Mouse (Mus musculus): ENCODE results near the gene Tcf3. TPM values are rescaled to one million over a fixed set of nuclear protein-coding genes. Genes with fewer than 3 reads are reported as not detected.

Tcf3 gene
- total and polyA plus RNA-seq, 3 experiments = 146 to 223 (median 207) TPM

GRCm38 (mm10) chr10:80399191-80399972 lies 34.1 kb downstream of the Tcf3 start, which contains the start of gene Mbd3:
Mbd3 (minus strand) TSS chr10:80399550.
- peaks cover 9% of the 10 kb centered on the region for H3K9me3 ChIP-seq (replicated peaks; ENCODE audit: low read length)
- H3K4me1 ChIP-seq (ENCODE audit: control insufficient read depth in 1 of 2, insufficient read depth in 2 of 2) = peaks cover 18 to 48% of the 10 kb centered on the region in 2 experiments
- H3K9ac ChIP-seq (ENCODE audit: insufficient read depth, low read depth) = peak within 1 kb of the TSS; percentile 96
- H3K27ac ChIP-seq (ENCODE audit: insufficient read depth, low read depth) = peak within 1 kb of the TSS; percentile 92
- H3K4me2 ChIP-seq (ENCODE audit: insufficient read depth, low read depth, poor library complexity, severe bottlenecking) = peak within 1 kb of the TSS; percentile 76
- DNase-seq (ENCODE audit: extremely low read depth) = peak; percentile 100
- peak within 1 kb of the TSS; percentile 61 to 78 (median 63) for H3K4me3 ChIP-seq (replicated peaks in 1 of 3; ENCODE audit: low read depth in 2 of 3, low read length in 2 of 3, poor library complexity in 1 of 3)
- dilution Hi-C loops (cut with MboI; ENCODE audit: extremely low pct_ligation_motif_present, extremely low pct_unique_long_range_greater_than_20kb, low sequenced_read_pairs) = no loop called here
- in situ Hi-C loops (cut with MboI; ENCODE audit: low pct_ligation_motif_present, low pct_unique_long_range_greater_than_20kb, low sequenced_read_pairs) = no loop called here
- H3K79me2 ChIP-seq (replicated peaks; ENCODE audit: control insufficient read depth, extremely low read depth, insufficient read depth, poor library complexity, severe bottlenecking) = peaks cover 22% of the 10 kb centered on the region
- peaks cover 44 to 56% of the 10 kb centered on the region in 2 experiments for H3K36me3 ChIP-seq (replicated peaks in 1 of 2; ENCODE audit: control insufficient read depth in 1 of 2, insufficient read depth in 1 of 2, low read length in 1 of 2)
- TF ChIP-seq POLR2AphosphoS2 (IDR thresholded peaks at IDR 0.05; ENCODE audit: low read depth, low read length) = peak; percentile 77; the same call in 1 of the 2 replicates
- 0 out of 2 replicates have a peak, but pooled peaks have one; percentile 55 for TF ChIP-seq ZMIZ1 (IDR thresholded peaks at IDR 0.05; ENCODE audit: low read depth, low read length)
- TF ChIP-seq BHLHE40 (IDR thresholded peaks at IDR 0.05; ENCODE audit: low read depth, low read length) = no peak
- TF ChIP-seq CTCF (conservative IDR thresholded peaks at IDR 0.05 in 1 of 2, IDR thresholded peaks at IDR 0.05 in 1 of 2; ENCODE audit: low read depth in 2 of 2, low read length in 2 of 2) = no peak
- peak; percentile 90; the same call in 1 of the 2 replicates for TF ChIP-seq TBP (conservative IDR thresholded peaks at IDR 0.05; ENCODE audit: low read depth, low read length)
- TF ChIP-seq MAFK (IDR thresholded peaks at IDR 0.05; ENCODE audit: insufficient replicate concordance, low read length) = no peak
- no peak for TF ChIP-seq USF1 (IDR thresholded peaks at IDR 0.05; ENCODE audit: low read depth, low read length)
- no peak for TF ChIP-seq SMC3 (IDR thresholded peaks at IDR 0.05; ENCODE audit: low read depth, low read length)
- peak; percentile 89 for TF ChIP-seq TCF12 (IDR thresholded peaks at IDR 0.05; ENCODE audit: low read depth, low read length)
- no peak for TF ChIP-seq USF2 (conservative IDR thresholded peaks at IDR 0.05; ENCODE audit: low read depth, low read length)
- TF ChIP-seq E2F4 (IDR thresholded peaks at IDR 0.05; ENCODE audit: insufficient replicate concordance, low read depth, low read length) = peak; percentile 51; the same call in 1 of the 2 replicates
- TF ChIP-seq MYC (IDR thresholded peaks at IDR 0.05; ENCODE audit: low read depth, low read length) = no peak; the same call in 1 of the 2 replicates
- 0 out of 2 replicates have a peak, but pooled peaks have one; percentile 38 for TF ChIP-seq IRF4 (IDR thresholded peaks at IDR 0.05; ENCODE audit: low read depth, low read length)
- 0 out of 2 replicates have a peak, but pooled peaks have one; percentile 73 for TF ChIP-seq MAZ (IDR thresholded peaks at IDR 0.05; ENCODE audit: low read depth, low read length)
- TF ChIP-seq ZNF384 (IDR thresholded peaks at IDR 0.05; ENCODE audit: low read depth, low read length) = no peak
- TF ChIP-seq ZKSCAN1 (IDR thresholded peaks at IDR 0.05; ENCODE audit: borderline replicate concordance, low read depth, low read length) = no peak
- no peak for TF ChIP-seq ETS1 (conservative IDR thresholded peaks at IDR 0.05; ENCODE audit: low read depth, low read length)
- peak; percentile 82 for TF ChIP-seq NRF1 (IDR thresholded peaks at IDR 0.05; ENCODE audit: low read depth, low read length)
- peak; percentile 61 for TF ChIP-seq CHD2 (IDR thresholded peaks at IDR 0.05; ENCODE audit: low read length)
- TF ChIP-seq EP300 (IDR thresholded peaks at IDR 0.05; ENCODE audit: low read length) = no peak
- TF ChIP-seq POLR2A (IDR thresholded peaks at IDR 0.05; ENCODE audit: low read depth, low read length) = peak; percentile 96
- no peak for TF ChIP-seq PAX5 (IDR thresholded peaks at IDR 0.05; ENCODE audit: low read length)
- TF ChIP-seq JUND (conservative IDR thresholded peaks at IDR 0.05; ENCODE audit: low read depth, low read length) = no peak
- peak; percentile 95 for TF ChIP-seq ELF1 (IDR thresholded peaks at IDR 0.05; ENCODE audit: low read depth, low read length)
- TF ChIP-seq NELFE (IDR thresholded peaks at IDR 0.05; ENCODE audit: low read depth, low read length) = peak; percentile 93
- TF ChIP-seq CHD1 (IDR thresholded peaks at IDR 0.05; ENCODE audit: low read depth, low read length) = no peak
- TF ChIP-seq HCFC1 (IDR thresholded peaks at IDR 0.05; ENCODE audit: low read depth, low read length) = peak; percentile 65
- peak; percentile 50; the same call in 1 of the 2 replicates for TF ChIP-seq UBTF (IDR thresholded peaks at IDR 0.05; ENCODE audit: low read depth, low read length)
- no peaks in the 10 kb centered on the region for H3K27me3 ChIP-seq (replicated peaks)

All from CH12.LX (cell line).